23 mouse cellular contexts compared by ENCODE assay signal in genomic region chr2:161835001-161835400, GRCm38 (mm10).
DNase-seq lines count a peak whose midpoint lies in the region; ATAC-seq and TF ChIP-seq lines count a peak whose summit lies in the region.
"Had no signal": no experiment of that assay in that cellular context is flagged by ENCODE, and none has a peak within 500 bp of the region (broad histone marks: within the 10 kb centered on the region; RNA-seq: fewer than 3 reads in every experiment).

No protein-coding gene starts in this region.

- no peaks in the 10 kb centered on the region; the same call in 1 of the 2 replicates for H3K27me3 ChIP-seq in cerebellum, adult 2 months (ENCODE audit: control insufficient read depth, insufficient read depth, low read length)
- H3K27me3 ChIP-seq: CH12.LX; embryonic facial prominence, embryonic 15.5 days; hindbrain, embryonic 12.5 days; Patski had no signal

- WGBS in cerebellum, adult 2 months, result 24% methylated on average over 4 of the region's 4 CpGs

- no peak; the same call in 1 of the 2 replicates for ATAC-seq in cerebellum, adult (ENCODE audit: insufficient number of reproducible peaks, low FRiP score, low TSS enrichment)
- ATAC-seq: activated CD4-positive, CD25-positive, alpha-beta regulatory T cell, adult 4 months; forebrain, embryonic 14.5 days; hindbrain, embryonic 16.5 days; inflammation-experienced regulatory T-cells, adult 6 months; Patski had no signal

- H3K4me1 ChIP-seq in cerebellum, adult 2 months (ENCODE audit: control insufficient read depth, insufficient read depth, low read length), result peaks cover 13% of the 10 kb centered on the region; the same call in 1 of the 2 replicates
- H3K4me1 ChIP-seq: embryonic facial prominence, embryonic 15.5 days; forebrain, embryonic 10.5 days; hindbrain, embryonic 12.5 days had no signal

- peak; percentile 32 to 56 for DNase-seq in cerebellum, adult 2 months
- DNase-seq in cerebellum, adult 8-10 months, result peak; percentile 7
- peak; percentile 21 to 42 for DNase-seq in cerebellum, postnatal 10 days
- DNase-seq in kidney, postnatal 10 days, result no peak
- no peak for DNase-seq in layer of hippocampus, adult 9-10 months (ENCODE audit: low spot score)
- DNase-seq: adrenal gland, adult 2 months; adrenal gland, postnatal 25 days; embryo, embryonic 11 days; heart, adult 18-20 months; heart, postnatal 4 days; kidney, adult 11 months had no signal

- TF ChIP-seq CTCF in cerebellum, adult 2 months (IDR thresholded peaks at IDR 0.05; ENCODE audit: borderline replicate concordance, insufficient read depth, low read depth, low read length), result no peak

- TF ChIP-seq POLR2A in cerebellum, adult 2 months (IDR thresholded peaks at IDR 0.05; ENCODE audit: borderline replicate concordance, insufficient read depth, low read length), result no peak

- no peak overlapping the region for H3K4me3 ChIP-seq in cerebellum, adult 2 months (replicated peaks; ENCODE audit: insufficient read depth, low read depth, low read length)
- H3K4me3 ChIP-seq: embryonic facial prominence, embryonic 15.5 days; erythroblast, embryonic 14.5 days; forebrain, embryonic 10.5 days; heart, embryonic 10.5 days; hindbrain, embryonic 12.5 days had no signal

- H3K27ac ChIP-seq in cerebellum, adult 2 months (ENCODE audit: insufficient read depth, low read length), result no peak overlapping the region
- H3K27ac ChIP-seq: embryonic facial prominence, embryonic 15.5 days; forebrain, embryonic 10.5 days; heart, embryonic 10.5 days; hindbrain, embryonic 12.5 days had no signal

Comparison
In these comparisons a context has a peak if more than half of its experiments do, and no peak if none do; other contexts are left out.
1. DNase-seq: peak in cerebellum, adult 2 months (2 of 2), cerebellum, adult 8-10 months (single experiment) and cerebellum, postnatal 10 days (2 of 2); none in kidney, postnatal 10 days (single experiment) and layer of hippocampus, adult 9-10 months (single experiment).